Mouse (Mus musculus) kidney, postnatal 0 days (tissue): ENCODE results near the gene Klc1. TPM values are rescaled to one million over a fixed set of nuclear protein-coding genes. Genes with fewer than 3 reads are reported as not detected.

ENCODE experiments used
- ATAC-seq: fragments of 200-750 bp; cut with Nextera tagmentation; replicated peaks from 2 replicates; pipeline ENCODE4 v1.8.0; 2017; ENCODE audit warnings: low read depth, moderate number of reproducible peaks, moderate TSS enrichment, moderate library complexity; ENCODE audit not compliant: low FRiP score
- DNase-seq: peaks from one replicate; pipeline ENCODE4 v3.0.0-alpha.2; 2016; ENCODE audit warnings: low spot score
- H3K27ac ChIP-seq: fragments of 300-500 bp; sonication (generic); 2 replicates; pipeline ENCODE4 v1.5.1; 2014; ENCODE audit warnings: mild to moderate bottlenecking
- H3K27me3 ChIP-seq: fragments of 300-500 bp; sonication (generic); 2 replicates; pipeline ENCODE4 v1.6.1; 2014; ENCODE audit warnings: low read length, mixed read lengths; ENCODE audit not compliant: insufficient read depth
- H3K36me3 ChIP-seq: fragments of 300-500 bp; sonication (generic); 2 replicates; pipeline ENCODE4 v1.6.1; 2014; ENCODE audit warnings: low read length, mixed read lengths; ENCODE audit not compliant: insufficient read depth
- H3K4me1 ChIP-seq: fragments of 300-500 bp; sonication (generic); replicated peaks from 2 replicates; pipeline ENCODE4 v1.6.1; 2014; ENCODE audit warnings: antibody characterized with exemption, low read length, mixed read lengths; ENCODE audit not compliant: insufficient read depth
- H3K4me2 ChIP-seq: fragments of 300-500 bp; sonication (generic); 2 replicates; pipeline ENCODE4 v1.6.1; 2014; ENCODE audit warnings: mild to moderate bottlenecking, low read length, moderate library complexity, mixed read lengths
- H3K4me3 ChIP-seq: fragments of 300-500 bp; sonication (generic); replicated peaks from 2 replicates; pipeline ENCODE4 v1.5.1; 2014; ENCODE audit warnings: low read depth, low read length
- H3K9ac ChIP-seq: fragments of 300-500 bp; sonication (generic); 2 replicates; pipeline ENCODE4 v1.6.1; 2014; ENCODE audit warnings: low read depth, low read length
- H3K9me3 ChIP-seq: fragments of 300-500 bp; sonication (generic); replicated peaks from 2 replicates; pipeline ENCODE4 v1.6.1; 2016; ENCODE audit warnings: low read length, inconsistent platforms, mixed read lengths
- CTCF ChIP-seq: IDR thresholded peaks from 2 replicates; pipeline ENCODE4 v1.5.1; 2016; ENCODE audit warnings: antibody characterized with exemption, low read depth, mild to moderate bottlenecking, moderate library complexity
- WGBS: fragments of 180-500 bp; shearing (Covaris S2); extraction: QIAGEN DNeasy Blood & Tissue Kit; methylation state at CpG from one replicate; pipeline ENCODE4 v1.1.7; 2014; 5-methylcytosine and 5-hydroxymethylcytosine counted together
- polyA plus RNA-seq: library from polyadenylated mRNA; unstranded; fragments of >200 nt; fragmentation: Nextera tagmentation; extraction: Ambion mirVana; gene quantifications from 2 replicates; pipeline ENCODE4 v1.2.1, GENCODE M21; 2015

The Klc1 gene
- polyA plus RNA-seq, 1 experiment from 2014 or later, result 52.6 TPM

GRCm38 (mm10) chr12:111766313-111767236 lies 7.9 kb downstream of the Klc1 start:
- no peaks in the 10 kb centered on the region for H3K27me3 ChIP-seq
- 59% methylated on average over 16 of the region's 16 CpGs for WGBS
- no peak overlapping the region for H3K9ac ChIP-seq
- H3K4me1 ChIP-seq, result peaks cover 19% of the 10 kb centered on the region; the same call in 1 of the 2 replicates
- 0 out of 2 replicates have a peak overlapping the region, but pooled peaks have one; percentile 2 for H3K27ac ChIP-seq
- no peak for TF ChIP-seq CTCF
- no peaks in the 10 kb centered on the region for H3K9me3 ChIP-seq
- H3K4me3 ChIP-seq, result no peak overlapping the region
- no peak overlapping the region for H3K4me2 ChIP-seq
- H3K36me3 ChIP-seq, result 0 out of 2 replicates have a peak, but pooled peaks cover 11% of the 10 kb centered on the region
- peak; percentile 54 for DNase-seq
- ATAC-seq, result 0 out of 2 replicates have a peak, but pooled peaks have one; percentile 23

GRCm38 (mm10) chr12:111768322-111768928 lies 9.8 kb downstream of the Klc1 start:
- H3K9me3 ChIP-seq, result no peaks in the 10 kb centered on the region
- no peak overlapping the region for H3K9ac ChIP-seq
- ATAC-seq (no peak), DNase-seq (no peak)
- H3K27ac ChIP-seq, result no peak overlapping the region; the same call in 1 of the 2 replicates
- no peak overlapping the region for H3K4me2 ChIP-seq
- peaks cover 19% of the 10 kb centered on the region; the same call in 1 of the 2 replicates for H3K4me1 ChIP-seq
- 79% methylated on average over 10 of the region's 10 CpGs for whole genome bisulfite sequencing
- peaks cover 14% of the 10 kb centered on the region for H3K36me3 ChIP-seq
- no peaks in the 10 kb centered on the region for H3K27me3 ChIP-seq
- H3K4me3 ChIP-seq, result no peak overlapping the region
- no peak for TF ChIP-seq CTCF

- no peak overlapping the region for H3K4me3 ChIP-seq
- DNase-seq (peak; percentile 84), ATAC-seq (0 out of 2 replicates have a peak, but pooled peaks have one; percentile 34)
- H3K27ac ChIP-seq, result peak overlapping the region; percentile 50; the same call in 1 of the 2 replicates
- no peak overlapping the region for H3K4me2 ChIP-seq
- peaks cover 20% of the 10 kb centered on the region for H3K36me3 ChIP-seq
- no peak overlapping the region for H3K9ac ChIP-seq
- WGBS, result 25% methylated on average over 10 of the region's 10 CpGs
- TF ChIP-seq CTCF, result peak; percentile 49
- peaks cover 19% of the 10 kb centered on the region; the same call in 1 of the 2 replicates for H3K4me1 ChIP-seq
- no peaks in the 10 kb centered on the region for H3K27me3 ChIP-seq
- H3K9me3 ChIP-seq, result no peaks in the 10 kb centered on the region
Observed at GRCm38 (mm10) chr12:111769306-111769705, 10.7 kb downstream of the Klc1 start.

GRCm38 (mm10) chr12:111769816-111770577 lies 11.3 kb downstream of the Klc1 start:
- Histone ChIP-seq H3K36me3 (peaks cover 26% of the 10 kb centered on the region), H3K9me3 (no peaks in the 10 kb centered on the region), H3K27me3 (no peaks in the 10 kb centered on the region), H3K4me3 (no peak overlapping the region), H3K27ac (peak overlapping the region; percentile 50; the same call in 1 of the 2 replicates), H3K4me1 (peaks cover 19% of the 10 kb centered on the region; the same call in 1 of the 2 replicates), H3K4me2 (no peak overlapping the region), H3K9ac (no peak overlapping the region)
- no peak for TF ChIP-seq CTCF
- ATAC-seq, result no peak
- DNase-seq, result peak; percentile 40
- 47% methylated on average over 9 of the region's 9 CpGs for WGBS

GRCm38 (mm10) chr12:111770651-111771050 lies 12.0 kb downstream of the Klc1 start:
- TF ChIP-seq CTCF, result no peak
- ATAC-seq (no peak), DNase-seq (no peak)
- Histone ChIP-seq H3K27me3 (no peaks in the 10 kb centered on the region), H3K27ac (0 out of 2 replicates have a peak overlapping the region, but pooled peaks have one; percentile 16), H3K4me2 (no peak overlapping the region), H3K4me1 (peaks cover 17% of the 10 kb centered on the region; the same call in 1 of the 2 replicates), H3K9ac (no peak overlapping the region), H3K4me3 (no peak overlapping the region), H3K36me3 (peaks cover 33% of the 10 kb centered on the region), H3K9me3 (no peaks in the 10 kb centered on the region)
- WGBS, result 79% methylated on average over 10 of the region's 10 CpGs
